Mouse (Mus musculus): ENCODE measurements at regions not wholly inside any gene's neighbourhood (a gene's known extent, or its start where the extent isn't known, plus 50 kb on each side); places are given as distances from the start of the nearest gene placed in this dataset.

DNA sequence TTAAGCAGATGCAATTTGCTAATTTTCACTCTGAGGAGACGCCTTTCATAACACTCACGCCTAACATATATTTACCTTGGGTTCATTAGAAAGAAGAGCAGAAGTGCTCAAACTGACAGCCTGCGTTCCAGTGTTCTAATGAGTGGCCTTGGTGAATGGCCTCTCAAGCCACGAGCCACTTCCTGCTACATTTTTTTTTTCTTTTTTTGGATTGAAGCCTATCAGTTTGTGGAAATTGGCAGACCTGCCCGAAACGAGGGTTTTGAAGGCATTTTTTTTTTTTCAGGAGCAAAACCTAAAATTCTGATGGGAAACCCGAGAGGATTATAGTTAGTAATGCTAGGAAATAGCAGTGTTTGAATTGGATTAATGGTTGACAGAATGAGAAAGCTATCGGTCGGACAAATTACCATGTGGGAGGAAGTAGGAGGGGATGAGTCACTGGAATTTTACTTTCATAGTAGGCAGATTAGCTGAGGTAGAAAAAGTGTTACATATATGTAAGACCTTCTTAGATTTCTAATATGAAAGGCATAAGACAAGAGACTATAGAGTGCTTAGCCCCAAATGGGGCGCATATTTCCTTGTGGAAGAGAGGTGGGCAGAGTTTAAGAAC, 113.7 kb upstream of the Cwc22 start:
- no peaks in the 10 kb centered on the region for H3K9me3 ChIP-seq
- 89% methylated on average over 10 of the region's 10 CpGs for WGBS
- no peak overlapping the region for H3K4me3 ChIP-seq
- H3K36me3 ChIP-seq (replicated peaks) = no peaks in the 10 kb centered on the region
- no peak for DNase-seq (ENCODE audit: extremely low spot score, low spot score)
- H3K4me1 ChIP-seq = peaks cover 10% of the 10 kb centered on the region
- H3K27ac ChIP-seq = no peak overlapping the region
- H3K27me3 ChIP-seq (ENCODE audit: poor library complexity, severe bottlenecking) = peaks cover 22% of the 10 kb centered on the region

DNA sequence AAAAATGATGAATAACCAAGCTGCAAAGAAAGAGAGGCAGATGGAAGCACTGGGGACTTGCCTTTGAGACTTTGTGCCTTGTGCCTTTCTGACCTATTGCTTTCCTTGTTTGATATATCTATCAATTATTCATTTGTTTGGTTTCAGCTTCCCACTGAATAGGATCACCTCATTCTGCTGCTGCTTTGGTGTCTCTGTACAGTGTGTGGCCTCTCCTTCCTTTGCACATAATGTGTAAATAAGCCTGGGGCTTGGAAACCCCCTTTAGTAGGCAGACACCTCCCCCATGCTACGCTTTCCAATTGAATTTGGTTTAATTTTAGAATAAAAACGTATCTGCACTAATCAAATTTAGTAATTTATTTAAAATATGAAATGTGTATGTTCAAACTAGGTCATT, 112.8 kb upstream of the Cwc22 start:
- Histone ChIP-seq H3K9me3 (no peaks in the 10 kb centered on the region), H3K4me3 (no peak overlapping the region)
- DNase-seq (ENCODE audit: extremely low spot score, low spot score) = no peak

DNA sequence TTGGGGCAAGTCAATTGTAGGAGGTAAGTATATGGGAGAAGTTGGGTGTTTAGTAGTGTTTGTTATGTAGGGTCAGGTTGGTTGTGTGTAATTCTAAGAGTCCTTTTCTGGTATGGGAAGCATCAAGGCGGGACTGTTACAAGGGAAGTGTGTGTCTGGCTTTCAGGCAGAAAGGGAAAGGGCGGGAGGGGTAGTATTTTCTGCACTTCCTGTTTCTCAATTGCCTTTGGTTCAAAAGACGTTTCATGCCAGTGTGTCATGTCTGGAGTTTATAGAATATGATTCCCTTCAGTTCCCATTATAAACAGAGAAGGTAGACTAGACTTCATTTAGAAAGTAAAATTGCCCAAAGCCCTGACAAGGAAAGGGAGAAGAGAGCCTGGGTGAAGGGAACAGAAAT, 107.7 kb upstream of the Cwc22 start:
- H3K9me3 ChIP-seq = no peaks in the 10 kb centered on the region
- H3K4me1 ChIP-seq = peaks cover 3% of the 10 kb centered on the region
- WGBS = 78% methylated on average over 3 of the region's 3 CpGs
- no peaks in the 10 kb centered on the region; the same call in 1 of the 2 replicates for H3K27me3 ChIP-seq (ENCODE audit: poor library complexity, severe bottlenecking)
- no peak overlapping the region for H3K4me3 ChIP-seq
- no peaks in the 10 kb centered on the region for H3K36me3 ChIP-seq (replicated peaks)
- DNase-seq (ENCODE audit: extremely low spot score, low spot score) = no peak
- H3K27ac ChIP-seq = no peak overlapping the region

More for the DNA sequence above, 112.8 kb upstream of the Cwc22 start:
- Histone ChIP-seq H3K27me3 (ENCODE audit: poor library complexity, severe bottlenecking) (peaks cover 22% of the 10 kb centered on the region), H3K27ac (no peak overlapping the region), H3K36me3 (replicated peaks) (no peaks in the 10 kb centered on the region), H3K4me1 (peaks cover 2% of the 10 kb centered on the region; the same call in 1 of the 2 replicates)
- 71% methylated on average over 2 of the region's 2 CpGs for WGBS

DNA sequence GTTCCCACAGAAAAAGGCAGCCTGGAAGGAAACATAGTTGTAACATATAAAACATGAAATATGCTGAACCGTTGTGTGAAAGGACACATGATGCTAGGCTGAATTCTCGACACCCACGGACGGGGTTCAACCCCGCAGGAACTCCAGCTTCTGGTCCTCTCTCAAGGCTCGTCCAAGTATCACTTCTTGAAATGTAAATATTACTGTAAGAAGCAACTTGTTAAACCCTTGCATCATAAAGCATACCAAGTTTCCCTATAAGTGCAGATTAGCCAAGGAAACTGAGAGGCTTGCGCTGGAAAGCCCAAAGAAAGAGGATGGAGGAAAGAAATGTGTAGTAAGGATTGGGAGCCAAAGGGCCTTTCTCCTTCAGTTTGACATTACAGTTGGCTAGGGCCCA, 104.4 kb upstream of the Cwc22 start:
- H3K4me3 ChIP-seq = no peak overlapping the region
- 90% methylated on average over 7 of the region's 7 CpGs for WGBS

DNA sequence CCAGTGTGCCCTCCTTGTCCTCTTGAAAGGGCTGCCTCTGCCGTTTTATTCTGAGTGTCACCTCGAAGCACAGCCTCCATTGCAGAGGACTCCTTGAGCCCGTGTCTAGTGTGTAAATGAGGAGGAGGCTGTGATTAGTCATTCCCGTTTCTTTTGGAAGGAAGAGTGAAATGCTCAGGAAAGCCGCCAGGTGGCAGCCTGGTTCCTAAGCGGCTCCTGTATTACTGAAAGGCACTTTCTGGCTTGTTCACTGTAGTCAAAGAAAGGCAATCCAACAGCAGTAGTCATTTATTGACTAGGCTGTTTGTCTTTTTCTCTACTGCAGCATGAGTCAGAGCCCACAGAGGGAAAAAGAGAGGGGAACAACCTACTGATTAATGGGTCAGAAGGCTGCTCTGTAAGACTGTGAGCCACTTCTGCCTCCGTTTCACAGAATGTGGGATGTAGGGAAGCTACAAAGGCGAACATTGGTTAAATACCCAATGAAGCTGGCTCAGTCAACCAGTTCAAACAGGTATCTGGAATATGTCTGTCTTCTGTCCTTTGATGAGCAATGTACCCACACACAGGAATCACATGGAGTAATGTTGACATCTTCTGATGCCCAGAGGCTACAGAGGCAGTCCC, 103.2 kb upstream of the Cwc22 start:
- Histone ChIP-seq H3K9me3 (no peaks in the 10 kb centered on the region), H3K4me1 (peaks cover 7% of the 10 kb centered on the region), H3K36me3 (replicated peaks) (no peaks in the 10 kb centered on the region), H3K4me3 (peak overlapping the region; percentile 32; the same call in 1 of the 2 replicates), H3K27ac (no peak overlapping the region; the same call in 1 of the 2 replicates), H3K27me3 (ENCODE audit: poor library complexity, severe bottlenecking) (no peaks in the 10 kb centered on the region; the same call in 1 of the 2 replicates)
- WGBS = 27% methylated on average over 8 of the region's 8 CpGs
- peak; percentile 76 for DNase-seq (ENCODE audit: extremely low spot score, low spot score)

More for the DNA sequence above, 104.4 kb upstream of the Cwc22 start:
- Histone ChIP-seq H3K9me3 (no peaks in the 10 kb centered on the region), H3K27me3 (ENCODE audit: poor library complexity, severe bottlenecking) (no peaks in the 10 kb centered on the region; the same call in 1 of the 2 replicates), H3K27ac (no peak overlapping the region), H3K36me3 (replicated peaks) (no peaks in the 10 kb centered on the region), H3K4me1 (peaks cover 7% of the 10 kb centered on the region)
- no peak for DNase-seq (ENCODE audit: extremely low spot score, low spot score)

DNA sequence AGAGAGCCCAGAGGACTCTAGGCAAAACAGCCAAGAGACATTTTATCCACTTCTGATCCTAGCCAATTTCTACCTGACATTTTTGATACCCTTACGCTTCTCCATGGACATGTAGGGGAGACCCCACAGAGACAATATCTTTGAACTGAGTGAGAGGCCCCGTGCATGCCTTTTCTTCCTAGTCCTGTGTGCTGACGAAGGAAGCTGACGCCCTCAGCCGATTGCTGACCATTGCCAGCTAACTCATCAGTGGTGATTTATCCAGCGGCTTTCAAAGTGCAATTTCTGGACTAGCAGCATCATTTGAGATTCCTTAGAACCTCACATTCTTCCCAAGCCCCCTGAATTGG, 102.5 kb upstream of the Cwc22 start:
- Histone ChIP-seq H3K27ac (no peak overlapping the region; the same call in 1 of the 2 replicates), H3K4me1 (peaks cover 7% of the 10 kb centered on the region), H3K4me3 (peak overlapping the region; percentile 32; the same call in 1 of the 2 replicates), H3K9me3 (no peaks in the 10 kb centered on the region), H3K27me3 (ENCODE audit: poor library complexity, severe bottlenecking) (no peaks in the 10 kb centered on the region; the same call in 1 of the 2 replicates), H3K36me3 (replicated peaks) (no peaks in the 10 kb centered on the region)
- 83% methylated on average over 6 of the region's 6 CpGs for WGBS
- no peak for DNase-seq (ENCODE audit: extremely low spot score, low spot score)

DNA sequence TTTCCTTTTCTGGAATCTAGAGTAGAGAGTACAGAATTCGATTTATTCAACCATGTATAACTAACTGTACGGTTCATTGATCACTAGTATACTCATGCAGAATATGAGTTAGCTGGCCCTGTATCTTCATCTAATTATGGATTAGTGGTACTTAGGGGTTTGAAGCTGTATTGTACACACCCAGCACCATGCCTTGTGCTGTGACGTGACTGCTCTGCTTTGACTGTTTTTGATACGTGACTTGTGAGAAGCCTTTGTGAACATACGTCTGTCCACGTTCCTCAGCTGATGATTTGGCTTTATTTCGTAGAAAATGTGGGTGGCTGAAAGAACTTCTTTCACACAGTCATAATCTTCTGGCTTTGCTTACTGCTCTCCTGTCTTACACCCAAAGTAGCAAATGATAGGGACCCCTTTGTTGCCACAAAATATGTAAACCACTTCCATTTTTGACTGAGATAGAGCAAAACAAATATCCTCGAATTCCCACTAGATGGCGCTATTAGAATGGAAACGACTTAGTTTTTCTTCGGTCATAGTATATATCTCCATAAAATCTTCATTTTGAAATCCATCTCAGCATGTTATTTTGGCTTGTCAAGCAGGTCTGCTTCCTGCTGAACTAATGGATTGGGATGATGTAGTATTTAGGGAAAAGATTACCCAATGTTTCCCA, 102.0 kb upstream of the Cwc22 start:
- no peak for DNase-seq (ENCODE audit: extremely low spot score, low spot score)
- WGBS = 59% methylated on average over 11 of the region's 11 CpGs
- H3K9me3 ChIP-seq = no peaks in the 10 kb centered on the region
- peaks cover 7% of the 10 kb centered on the region for H3K4me1 ChIP-seq
- no peak overlapping the region for H3K4me3 ChIP-seq
- no peaks in the 10 kb centered on the region for H3K36me3 ChIP-seq (replicated peaks)
- H3K27ac ChIP-seq = no peak overlapping the region
- no peaks in the 10 kb centered on the region; the same call in 1 of the 2 replicates for H3K27me3 ChIP-seq (ENCODE audit: poor library complexity, severe bottlenecking)

DNA sequence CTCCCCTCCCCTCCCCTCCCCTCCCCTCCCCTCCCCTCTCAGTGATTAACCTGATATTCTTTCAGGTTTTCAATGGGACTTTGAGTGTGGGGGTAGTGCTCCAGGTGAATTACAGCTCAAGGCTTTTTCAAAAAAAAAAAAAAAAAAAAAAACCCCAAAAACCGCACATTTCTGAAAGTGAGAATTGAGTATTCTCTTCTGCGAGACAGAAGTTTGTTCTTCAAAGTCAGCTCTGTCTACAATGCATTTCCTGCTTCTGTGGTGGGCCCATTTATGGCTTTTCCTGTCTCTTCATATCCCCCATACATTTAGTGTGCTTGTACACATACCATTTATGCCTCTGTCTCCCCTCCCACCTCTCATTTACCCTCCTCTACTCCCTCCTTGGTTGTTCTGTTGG, 81.1 kb upstream of the Cwc22 start:
- H3K36me3 ChIP-seq (replicated peaks) = no peaks in the 10 kb centered on the region
- H3K4me1 ChIP-seq = no peaks in the 10 kb centered on the region
- H3K4me3 ChIP-seq = no peak overlapping the region
- no peak overlapping the region for H3K27ac ChIP-seq
- H3K9me3 ChIP-seq = no peaks in the 10 kb centered on the region
- DNase-seq (ENCODE audit: extremely low spot score, low spot score) = no peak
- 93% methylated on average over 2 of the region's 2 CpGs for WGBS
- H3K27me3 ChIP-seq (ENCODE audit: poor library complexity, severe bottlenecking) = no peaks in the 10 kb centered on the region

DNA sequence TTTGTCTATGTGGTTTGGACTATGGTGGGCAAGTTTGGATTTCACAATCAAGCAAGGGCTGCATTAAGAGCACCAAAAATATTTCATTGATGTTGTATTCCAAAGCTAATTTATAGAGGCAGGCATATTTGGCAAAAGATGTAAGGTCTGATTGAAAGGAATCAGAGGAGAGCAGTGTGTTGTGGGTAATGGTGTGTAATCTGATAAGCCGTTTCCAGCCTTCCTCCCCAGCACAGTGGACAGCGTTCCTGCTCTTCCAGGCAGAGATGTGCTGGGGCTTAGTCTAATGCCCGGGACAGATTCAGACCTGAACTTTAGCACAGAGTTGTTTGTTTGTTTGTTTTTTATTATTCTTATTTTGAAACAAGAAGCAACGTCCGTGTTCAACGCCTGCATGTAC, 80.6 kb upstream of the Cwc22 start:
- Histone ChIP-seq H3K27me3 (ENCODE audit: poor library complexity, severe bottlenecking) (no peaks in the 10 kb centered on the region), H3K27ac (no peak overlapping the region), H3K4me1 (no peaks in the 10 kb centered on the region), H3K36me3 (replicated peaks) (no peaks in the 10 kb centered on the region), H3K4me3 (no peak overlapping the region), H3K9me3 (no peaks in the 10 kb centered on the region)
- DNase-seq (ENCODE audit: extremely low spot score, low spot score) = no peak
- 68% methylated on average over 6 of the region's 6 CpGs for WGBS

DNA sequence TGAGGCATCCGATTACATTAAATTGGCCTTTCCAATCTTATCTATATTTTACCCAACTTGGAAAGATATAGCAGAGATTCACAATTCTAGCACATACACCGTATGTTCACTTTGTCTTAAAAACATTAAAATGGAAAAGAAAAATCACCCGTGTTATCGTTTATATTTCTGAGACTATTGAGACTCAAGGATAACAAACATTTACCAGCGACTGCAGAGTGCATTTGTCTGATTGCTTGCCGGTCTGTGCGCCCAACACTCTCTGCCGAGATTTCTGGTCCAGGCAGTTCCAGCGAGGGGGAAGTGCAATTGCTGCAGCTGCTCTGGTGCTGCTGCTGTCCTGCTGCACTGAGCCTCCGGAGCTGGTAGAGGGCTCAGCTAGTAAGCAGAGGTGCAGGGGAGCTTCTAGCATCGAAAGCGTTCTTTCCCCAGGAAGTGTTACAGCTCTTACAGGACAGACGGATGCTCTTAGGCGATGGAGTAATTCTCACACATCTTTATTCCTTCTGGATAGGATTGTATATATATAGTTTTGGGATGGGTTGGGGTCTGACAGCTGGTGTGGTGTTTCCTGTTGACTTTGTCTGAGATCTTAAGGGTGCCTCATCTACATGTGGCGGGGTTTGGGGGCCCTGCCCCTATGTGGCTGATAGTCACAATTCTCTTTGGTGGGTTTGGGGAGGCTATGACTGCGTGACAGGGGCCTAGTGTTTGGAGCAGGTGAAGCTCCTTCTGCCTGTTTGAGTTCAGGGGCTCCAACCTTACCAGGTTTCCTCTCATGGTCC, 79.7 kb upstream of the Cwc22 start:
- no peaks in the 10 kb centered on the region for H3K4me1 ChIP-seq
- H3K9me3 ChIP-seq = no peaks in the 10 kb centered on the region
- H3K36me3 ChIP-seq (replicated peaks) = no peaks in the 10 kb centered on the region
- H3K27ac ChIP-seq = no peak overlapping the region
- no peak overlapping the region for H3K4me3 ChIP-seq
- 65% methylated on average over 16 of the region's 16 CpGs for WGBS
- no peak for DNase-seq (ENCODE audit: extremely low spot score, low spot score)
- no peaks in the 10 kb centered on the region for H3K27me3 ChIP-seq (ENCODE audit: poor library complexity, severe bottlenecking)

DNA sequence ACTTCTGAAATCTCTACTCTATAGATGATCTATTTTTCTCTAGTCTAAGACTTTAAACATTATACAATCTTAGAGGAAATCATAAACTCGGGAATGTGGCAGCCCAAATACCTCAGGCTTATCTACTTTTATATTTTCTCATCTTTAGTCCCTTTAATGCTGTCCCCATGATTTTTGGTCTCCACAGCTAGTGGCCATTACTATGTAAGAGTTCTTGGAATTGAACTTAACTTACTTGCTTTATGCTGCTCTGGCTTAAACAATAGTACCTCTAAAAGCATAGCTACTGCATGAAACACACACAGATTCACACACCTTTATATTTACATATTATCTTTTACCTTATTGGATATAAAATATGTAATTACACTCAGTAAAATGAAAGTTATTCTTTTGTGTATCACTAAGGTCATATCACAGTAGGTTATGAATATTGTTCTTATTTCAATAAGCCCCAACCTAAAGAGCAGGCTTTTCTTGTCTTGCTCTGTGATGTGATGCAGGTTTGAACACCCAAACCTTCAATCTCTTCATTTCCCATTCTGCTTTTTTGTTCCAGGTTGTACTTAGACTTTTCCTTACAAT, 78.9 kb upstream of the Cwc22 start:
- Histone ChIP-seq H3K36me3 (replicated peaks) (no peaks in the 10 kb centered on the region), H3K4me1 (no peaks in the 10 kb centered on the region), H3K27me3 (ENCODE audit: poor library complexity, severe bottlenecking) (no peaks in the 10 kb centered on the region), H3K4me3 (no peak overlapping the region), H3K9me3 (no peaks in the 10 kb centered on the region), H3K27ac (no peak overlapping the region)
- no peak for DNase-seq (ENCODE audit: extremely low spot score, low spot score)
- 86% methylated on average over 1 of the region's 1 CpGs for WGBS

DNA sequence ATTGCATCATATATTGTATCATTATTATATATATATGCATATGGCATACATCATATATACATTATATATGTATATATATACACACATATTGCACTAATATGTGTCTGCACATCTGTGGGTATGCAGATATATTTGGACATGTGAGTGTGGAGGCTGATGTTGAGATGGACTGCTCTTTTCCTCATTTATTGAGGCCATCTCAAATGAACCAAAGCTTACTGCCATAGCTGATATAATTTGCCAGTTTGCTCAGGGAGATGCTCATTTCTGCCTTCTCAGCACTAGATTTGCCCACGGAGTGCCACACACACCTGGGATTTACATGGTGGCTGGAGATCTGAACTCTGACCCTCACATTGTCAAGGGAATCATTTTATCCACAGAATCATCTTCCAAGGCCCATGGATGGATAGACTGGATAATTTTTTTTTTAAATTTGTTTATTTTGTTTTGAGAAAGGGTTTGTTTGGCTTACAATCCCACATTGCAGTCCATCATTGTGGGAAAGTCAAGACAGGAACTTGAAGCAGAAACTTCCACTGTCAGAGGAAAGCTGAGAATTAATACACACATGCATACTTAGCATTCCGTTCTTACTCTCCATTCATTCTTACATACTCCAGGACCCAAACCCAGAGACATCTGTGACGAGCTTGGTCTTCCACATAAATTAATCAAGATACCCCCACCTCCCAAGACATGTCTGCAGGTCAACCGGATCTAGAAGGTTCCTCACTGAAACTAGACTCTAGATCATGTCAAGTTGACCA, 77.9 kb upstream of the Cwc22 start:
- no peak for DNase-seq (ENCODE audit: extremely low spot score, low spot score)
- no peaks in the 10 kb centered on the region for H3K27me3 ChIP-seq (ENCODE audit: poor library complexity, severe bottlenecking)
- H3K27ac ChIP-seq = no peak overlapping the region
- H3K4me3 ChIP-seq = no peak overlapping the region
- H3K36me3 ChIP-seq (replicated peaks) = no peaks in the 10 kb centered on the region
- 77% methylated on average over 4 of the region's 4 CpGs for WGBS
- H3K4me1 ChIP-seq = no peaks in the 10 kb centered on the region
- H3K9me3 ChIP-seq = no peaks in the 10 kb centered on the region
